Mouse (Mus musculus) lung, postnatal 0 days (tissue): Measurements from ENCODE around the gene Cdipt. TPM values are rescaled to one million over a fixed set of nuclear protein-coding genes. Genes with fewer than 3 reads are reported as not detected.
A peak's percentile ranks its signal among the peaks of the same experiment; 100 is the strongest.

ENCODE experiments used
- ATAC-seq: fragments of 200-750 bp; cut with Nextera tagmentation; 2 replicates; pipeline ENCODE4 v1.8.0; 2017; ENCODE audit warnings: moderate library complexity
- DNase-seq: peaks from one replicate; pipeline ENCODE4 v3.0.0-alpha.2; 2016; ENCODE audit warnings: low spot score
- H3K27ac ChIP-seq: fragments of 300-500 bp; sonication (generic); 2 replicates; pipeline ENCODE4 v1.5.1; 2014; ENCODE audit warnings: antibody characterized with exemption, mild to moderate bottlenecking, low read length, mixed read lengths
- H3K27me3 ChIP-seq: fragments of 300-500 bp; sonication (generic); replicated peaks from 2 replicates; pipeline ENCODE4 v1.6.1; 2014; ENCODE audit warnings: low read length, mixed read lengths; ENCODE audit not compliant: insufficient read depth
- H3K36me3 ChIP-seq: fragments of 300-500 bp; sonication (generic); 2 replicates; pipeline ENCODE4 v1.6.1; 2014; ENCODE audit warnings: low read length, mixed read lengths; ENCODE audit not compliant: insufficient read depth
- H3K4me1 ChIP-seq: fragments of 300-500 bp; sonication (generic); 2 replicates; pipeline ENCODE4 v1.6.1; 2014; ENCODE audit warnings: antibody characterized with exemption, low read depth, low read length, mixed read lengths; ENCODE audit not compliant: insufficient read depth
- H3K4me2 ChIP-seq: fragments of 300-500 bp; sonication (generic); replicated peaks from 2 replicates; pipeline ENCODE4 v1.6.1; 2014; ENCODE audit warnings: low read depth, mild to moderate bottlenecking, low read length, moderate library complexity, mixed read lengths
- H3K4me3 ChIP-seq: fragments of 300-500 bp; sonication (generic); 2 replicates; pipeline ENCODE4 v1.5.1; 2014; ENCODE audit warnings: low read depth, low read length
- H3K9ac ChIP-seq: fragments of 300-500 bp; sonication (generic); replicated peaks from 2 replicates; pipeline ENCODE4 v1.6.1; 2014; ENCODE audit warnings: low read depth, mild to moderate bottlenecking
- H3K9me3 ChIP-seq: fragments of 300-500 bp; sonication (generic); 2 replicates; pipeline ENCODE4 v1.6.1; 2016; ENCODE audit warnings: low read length, mixed read lengths
- CTCF ChIP-seq: IDR thresholded peaks from 2 replicates; pipeline ENCODE4 v1.5.1; 2016; ENCODE audit warnings: antibody characterized with exemption, mild to moderate bottlenecking
- EP300 ChIP-seq: IDR thresholded peaks from 2 replicates; pipeline ENCODE4 v1.6.1; 2016; ENCODE audit warnings: antibody characterized with exemption, mild to moderate bottlenecking, control low read depth
- WGBS: fragments of 180-500 bp; shearing (Covaris S2); extraction: QIAGEN DNeasy Blood & Tissue Kit; methylation state at CpG from one replicate; pipeline ENCODE4 v1.1.7; 2014; 5-methylcytosine and 5-hydroxymethylcytosine counted together
- polyA plus RNA-seq: library from polyadenylated mRNA; unstranded; fragments of >200 nt; fragmentation: Nextera tagmentation; extraction: Ambion mirVana; gene quantifications from 2 replicates; pipeline ENCODE4 v1.2.1, GENCODE M21; 2015

Gene Cdipt
- polyA plus RNA-seq = 164 and 173 TPM in 2 replicates

DNA sequence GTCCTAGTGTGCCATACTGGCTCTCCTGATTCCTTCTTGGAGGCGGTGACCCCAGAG, at the start of gene Cdipt:
Cdipt (plus strand) TSS at position 22 of the 57 bp plus-strand sequence.
- peak within 1 kb of the TSS; percentile 98 for H3K9ac ChIP-seq
- H3K4me3 ChIP-seq = peak within 1 kb of the TSS; percentile 99
- ATAC-seq = no peak
- peak within 1 kb of the TSS; percentile 99 for H3K27ac ChIP-seq
- peaks cover 5% of the 10 kb centered on the region for H3K4me1 ChIP-seq
- 0% methylated on average over 1 of the region's 1 CpGs for WGBS
- no peaks in the 10 kb centered on the region for H3K9me3 ChIP-seq
- peaks cover 7% of the 10 kb centered on the region for H3K36me3 ChIP-seq
- H3K4me2 ChIP-seq = peak within 1 kb of the TSS; percentile 83
- TF ChIP-seq EP300 (no peak), CTCF (no peak)
- H3K27me3 ChIP-seq = no peaks in the 10 kb centered on the region
- no peak for DNase-seq

DNA sequence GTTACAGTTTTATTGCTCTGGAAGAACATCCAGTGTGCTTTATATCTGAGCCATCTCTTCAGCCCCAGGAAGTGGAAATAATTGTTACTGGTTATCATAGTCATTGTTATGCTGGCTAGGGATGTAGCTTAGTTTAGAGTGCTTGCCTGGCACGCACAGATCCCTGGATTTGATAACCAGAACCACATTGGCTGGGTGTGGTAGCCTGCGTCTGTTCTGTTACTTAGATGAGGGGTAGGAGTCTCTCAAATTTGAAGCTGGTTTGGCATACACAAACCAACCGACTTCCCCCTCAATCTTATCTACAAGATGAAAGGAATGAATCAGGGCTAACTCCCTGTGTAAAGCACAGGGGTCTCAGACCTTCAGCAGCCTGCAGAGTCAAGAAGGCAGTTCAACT, 49.4 kb upstream of the Cdipt start:
- Histone ChIP-seq H3K36me3 (no peaks in the 10 kb centered on the region), H3K27ac (no peak overlapping the region), H3K4me3 (no peak overlapping the region), H3K27me3 (no peaks in the 10 kb centered on the region), H3K4me2 (no peak overlapping the region), H3K4me1 (peaks cover 8% of the 10 kb centered on the region; the same call in 1 of the 2 replicates), H3K9me3 (no peaks in the 10 kb centered on the region), H3K9ac (no peak overlapping the region)
- 23% methylated on average over 3 of the region's 3 CpGs for WGBS
- DNase-seq (no peak), ATAC-seq (no peak)
- TF ChIP-seq EP300 = no peak
- TF ChIP-seq CTCF = no peak

DNA sequence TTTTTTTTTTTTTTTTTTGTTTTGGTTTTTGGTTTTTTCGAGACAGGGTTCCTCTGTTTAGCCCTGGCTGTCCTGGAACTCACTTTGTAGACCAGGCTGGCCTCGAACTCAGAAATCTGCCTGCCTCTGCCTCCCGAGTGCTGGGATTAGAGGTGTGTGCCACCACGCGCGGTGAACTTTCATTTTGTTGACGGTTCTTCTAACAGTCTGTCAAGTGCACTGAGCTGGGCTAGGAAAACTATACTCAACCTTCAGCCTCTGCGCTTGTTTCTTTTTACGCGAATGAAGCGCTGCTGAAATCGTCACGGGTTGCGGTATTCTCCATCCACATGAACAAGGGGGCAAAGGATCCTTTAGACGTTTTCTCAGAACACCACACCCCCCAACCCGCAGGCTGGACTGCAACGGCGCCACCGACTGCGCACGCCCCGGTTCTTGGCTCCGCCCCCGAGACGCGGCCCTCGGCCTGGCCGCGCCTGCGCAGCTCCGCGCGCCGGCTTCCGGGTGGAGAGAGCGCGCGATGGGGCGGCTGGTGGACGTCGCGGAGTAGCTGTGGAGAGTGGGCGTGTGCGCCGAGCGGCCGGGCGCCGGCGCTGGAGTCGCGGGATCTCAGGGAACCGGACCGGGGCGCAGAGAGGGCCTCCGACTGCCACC, 47.2 kb upstream of the Cdipt start, which contains the start of gene Kctd13:
Kctd13 (plus strand) TSS at position 496 of the 654 bp plus-strand sequence.
- H3K4me1 ChIP-seq = peaks cover 8% of the 10 kb centered on the region; the same call in 1 of the 2 replicates
- DNase-seq = peak; percentile 97
- TF ChIP-seq EP300 (no peak), CTCF (no peak)
- ATAC-seq = peak; percentile 99
- H3K36me3 ChIP-seq = no peaks in the 10 kb centered on the region
- peak within 1 kb of the TSS; percentile 55 for H3K27ac ChIP-seq
- H3K9ac ChIP-seq = peak within 1 kb of the TSS; percentile 62
- no peaks in the 10 kb centered on the region for H3K9me3 ChIP-seq
- peak within 1 kb of the TSS; percentile 68 for H3K4me3 ChIP-seq
- peak within 1 kb of the TSS; percentile 98 for H3K4me2 ChIP-seq
- 2% methylated on average over 56 of the region's 56 CpGs for WGBS
- H3K27me3 ChIP-seq = no peaks in the 10 kb centered on the region

DNA sequence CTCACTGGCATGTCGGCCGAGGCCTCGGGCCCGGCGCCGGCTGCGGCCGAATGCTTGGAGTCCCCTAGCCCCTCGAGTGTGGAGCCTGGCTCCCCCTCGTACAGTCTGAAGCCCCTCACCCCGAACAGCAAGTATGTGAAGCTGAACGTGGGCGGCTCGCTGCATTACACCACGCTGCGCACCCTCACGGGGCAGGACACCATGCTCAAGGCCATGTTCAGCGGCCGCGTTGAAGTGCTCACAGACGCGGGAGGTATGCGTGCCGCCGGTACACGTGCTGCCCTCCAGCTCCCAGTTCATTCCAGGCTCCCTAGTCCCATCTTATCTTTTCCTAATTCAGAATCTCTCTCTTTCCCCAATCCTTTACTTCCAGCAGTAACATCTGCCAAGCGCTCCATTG, 46.7 kb upstream of the Cdipt start:
- Histone ChIP-seq H3K9me3 (no peaks in the 10 kb centered on the region), H3K9ac (peak overlapping the region; percentile 62), H3K4me1 (peaks cover 8% of the 10 kb centered on the region; the same call in 1 of the 2 replicates), H3K27me3 (no peaks in the 10 kb centered on the region), H3K4me2 (peak overlapping the region; percentile 98), H3K27ac (peak overlapping the region; percentile 55), H3K4me3 (peak overlapping the region; percentile 68), H3K36me3 (no peaks in the 10 kb centered on the region)
- peak; percentile 71 for ATAC-seq
- TF ChIP-seq EP300 (no peak), CTCF (no peak)
- DNase-seq = no peak
- 0% methylated on average over 26 of the region's 27 CpGs for WGBS

DNA sequence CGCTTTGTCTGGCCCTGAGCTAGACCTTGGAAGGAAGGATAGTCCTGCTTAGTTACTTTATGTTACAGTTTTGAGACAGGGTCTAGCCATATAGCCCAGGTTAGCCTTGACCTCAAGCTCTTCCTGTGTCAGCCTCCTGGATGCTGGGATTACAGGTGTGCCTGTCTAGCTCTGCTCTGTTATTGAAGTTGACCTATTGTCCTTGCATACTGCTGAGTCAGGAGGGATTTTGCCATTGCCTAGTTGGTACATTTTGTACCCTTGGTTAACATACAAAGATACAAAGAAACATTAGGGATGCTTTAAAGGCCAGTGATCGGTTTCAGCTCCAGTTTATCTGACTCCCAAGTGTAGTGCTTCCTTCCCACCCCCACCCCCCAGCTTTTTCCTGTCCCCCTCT, 43.1 kb upstream of the Cdipt start:
- Histone ChIP-seq H3K4me3 (no peak overlapping the region), H3K4me1 (peaks cover 8% of the 10 kb centered on the region; the same call in 1 of the 2 replicates), H3K9me3 (no peaks in the 10 kb centered on the region), H3K27ac (no peak overlapping the region), H3K36me3 (no peaks in the 10 kb centered on the region), H3K9ac (no peak overlapping the region), H3K27me3 (no peaks in the 10 kb centered on the region), H3K4me2 (no peak overlapping the region)
- DNase-seq (no peak), ATAC-seq (no peak)
- TF ChIP-seq EP300 = no peak
- TF ChIP-seq CTCF = no peak
- WGBS = 80% methylated on average over 2 of the region's 2 CpGs

DNA sequence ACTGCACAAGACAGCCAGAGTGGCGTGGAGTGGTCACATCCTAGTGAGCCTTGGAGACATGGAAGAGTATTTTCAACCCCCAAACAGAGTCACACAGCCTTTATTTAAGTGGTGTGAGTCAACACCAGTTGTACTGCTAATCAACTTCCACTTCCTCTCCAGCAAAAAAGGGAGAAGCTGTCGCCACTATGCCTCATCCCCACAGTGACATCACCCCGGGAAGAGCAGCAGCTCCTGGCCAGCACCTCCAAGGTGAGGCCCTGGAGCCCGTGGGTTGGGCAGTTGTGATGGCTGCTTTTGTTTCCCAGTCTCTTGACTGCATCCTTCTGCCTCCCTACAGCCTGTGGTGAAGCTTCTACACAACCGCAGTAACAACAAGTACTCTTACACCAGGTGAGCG, 34.5 kb upstream of the Cdipt start:
- Histone ChIP-seq H3K4me3 (no peak overlapping the region), H3K4me2 (no peak overlapping the region), H3K9me3 (no peaks in the 10 kb centered on the region), H3K27me3 (no peaks in the 10 kb centered on the region), H3K4me1 (no peaks in the 10 kb centered on the region), H3K36me3 (no peaks in the 10 kb centered on the region; the same call in 1 of the 2 replicates), H3K27ac (no peak overlapping the region), H3K9ac (no peak overlapping the region)
- WGBS = 50% methylated on average over 6 of the region's 6 CpGs
- peak; percentile 19 for ATAC-seq
- DNase-seq = no peak
- TF ChIP-seq EP300 (no peak), CTCF (no peak)

DNA sequence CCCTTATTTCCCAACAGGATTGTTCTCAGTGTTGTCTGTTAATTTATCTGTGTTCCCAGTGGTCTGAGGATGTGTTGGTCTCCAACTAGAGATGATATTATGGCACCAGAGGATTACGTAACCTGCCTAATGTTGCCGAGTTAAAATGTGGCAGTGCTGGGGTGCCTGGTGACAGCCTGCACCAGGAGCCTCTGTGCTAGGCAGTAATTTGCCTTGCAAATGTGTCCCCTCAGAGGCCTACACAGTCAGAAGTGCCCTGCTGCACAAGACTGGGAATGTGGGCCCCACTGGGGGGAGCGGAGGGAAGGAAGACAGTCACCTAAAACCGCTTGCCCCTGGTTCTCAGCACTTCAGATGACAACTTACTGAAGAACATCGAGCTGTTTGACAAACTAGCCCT, 33.9 kb upstream of the Cdipt start:
- no peak for DNase-seq
- TF ChIP-seq EP300 = no peak
- TF ChIP-seq CTCF = no peak
- Histone ChIP-seq H3K9ac (no peak overlapping the region), H3K36me3 (no peaks in the 10 kb centered on the region; the same call in 1 of the 2 replicates), H3K27ac (no peak overlapping the region), H3K27me3 (no peaks in the 10 kb centered on the region), H3K4me3 (no peak overlapping the region), H3K4me1 (no peaks in the 10 kb centered on the region), H3K9me3 (no peaks in the 10 kb centered on the region), H3K4me2 (no peak overlapping the region)
- no peak for ATAC-seq
- 74% methylated on average over 5 of the region's 5 CpGs for WGBS
